Mouse (Mus musculus): ENCODE data around the gene Rfx1. TPM values are rescaled to one million over a fixed set of nuclear protein-coding genes. Genes with fewer than 3 reads are reported as not detected.

Rfx1 gene
- total RNA-seq, 2 experiments from 2014 or later = 28.7 to 33.3 TPM

- H3K27ac ChIP-seq = no peak overlapping the region
- DNase-seq (ENCODE audit: low spot score in 2 of 2) = no peak
- TF ChIP-seq CTCF (conservative IDR thresholded peaks at IDR 0.05) = no peak
- H3K4me3 ChIP-seq = no peak overlapping the region
Observed at GRCm38 (mm10) chr8:84079206-84079605, 12.6 kb downstream of the Rfx1 start.

DNA sequence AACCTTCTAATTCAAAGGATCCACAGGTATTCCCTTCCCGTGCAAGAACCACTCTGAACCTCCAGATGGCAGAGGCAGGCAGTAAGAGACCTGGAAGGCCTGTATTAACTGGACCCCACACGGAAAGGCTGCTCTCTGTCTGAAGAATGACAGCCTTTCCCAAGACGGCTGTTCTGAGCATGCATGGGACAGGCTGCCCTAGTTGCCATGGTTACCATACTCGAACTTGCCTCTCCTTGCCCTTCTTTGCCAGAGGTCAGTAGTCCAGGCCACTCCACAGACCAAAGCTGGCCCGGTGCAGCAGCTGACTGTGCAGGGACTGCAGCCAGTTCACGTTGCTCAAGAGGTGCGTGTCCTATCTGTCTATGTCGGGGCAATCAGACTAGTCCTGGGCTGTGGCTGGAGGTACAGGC is 17.2 kb downstream of the Rfx1 start:
- TF ChIP-seq CTCF (conservative IDR thresholded peaks at IDR 0.05) = peak; percentile 39
- no peak overlapping the region for H3K27ac ChIP-seq
- H3K4me3 ChIP-seq = no peak overlapping the region
- DNase-seq (ENCODE audit: low spot score in 2 of 2) = no peak

DNA sequence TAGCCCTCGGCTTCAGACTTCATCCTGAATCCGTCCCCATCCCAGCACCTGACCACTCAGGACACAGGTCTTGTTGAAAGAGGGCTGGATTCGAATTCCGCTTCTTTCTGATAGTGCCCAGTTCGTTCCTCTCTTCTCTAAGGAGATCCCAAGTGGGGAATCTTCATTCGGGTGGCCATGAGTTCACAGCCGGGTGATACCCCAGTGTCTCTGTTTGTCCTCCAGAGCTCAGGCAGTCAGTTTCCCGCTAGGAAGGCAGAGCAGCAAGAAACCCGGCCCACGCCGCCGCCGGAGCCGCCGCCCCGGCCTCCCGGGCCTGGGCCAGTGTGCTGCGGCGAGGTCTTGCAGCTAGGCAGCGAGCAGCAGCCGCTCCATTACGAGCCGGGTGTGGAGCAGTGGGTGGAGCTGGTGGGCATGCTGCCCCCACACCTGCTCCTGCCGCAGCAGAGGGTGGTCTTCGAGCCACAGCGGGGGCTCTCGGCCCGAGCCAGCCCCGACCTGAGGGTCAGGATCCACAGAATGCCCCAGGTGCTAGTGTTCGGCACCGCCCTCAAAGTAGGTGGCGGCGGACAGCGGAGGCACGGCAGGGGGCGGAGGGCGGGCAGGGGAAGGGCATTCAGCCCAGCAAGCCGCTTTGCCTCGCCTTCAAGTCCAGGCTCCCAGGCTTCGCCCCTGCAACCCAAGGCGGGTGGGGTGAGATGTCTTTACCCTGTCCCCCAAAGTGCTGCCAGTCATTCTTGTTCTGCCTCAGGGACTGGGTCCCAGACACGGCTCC is 17.9 kb downstream of the Rfx1 start:
- no peak for TF ChIP-seq CTCF (conservative IDR thresholded peaks at IDR 0.05)
- Histone ChIP-seq H3K4me3 (no peak overlapping the region), H3K27ac (no peak overlapping the region)
- no peak for DNase-seq (ENCODE audit: low spot score in 2 of 2)

DNA sequence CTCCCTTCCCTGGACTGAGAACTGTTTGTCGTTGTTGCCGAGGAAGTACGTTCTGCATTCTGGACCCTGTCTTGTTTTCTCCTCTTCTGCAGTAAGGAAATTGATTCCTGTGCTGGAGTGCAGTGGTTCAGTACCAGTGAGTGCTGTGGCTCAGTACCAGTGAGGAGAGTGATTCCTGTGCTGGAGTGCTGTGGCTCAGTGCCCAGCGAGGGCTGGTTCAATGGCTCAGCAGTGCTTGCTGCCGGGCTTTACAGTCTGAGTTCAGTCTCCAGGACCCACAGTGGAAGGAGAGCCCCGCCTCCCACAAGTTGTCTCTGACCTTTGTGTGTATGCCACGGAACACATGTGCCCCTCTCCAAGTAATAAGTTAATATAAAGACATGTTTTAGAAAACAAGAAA is 20.5 kb downstream of the Rfx1 start:
- no peak overlapping the region for H3K4me3 ChIP-seq
- H3K27ac ChIP-seq = no peak overlapping the region
- DNase-seq (ENCODE audit: low spot score in 2 of 2) = no peak
- no peak for TF ChIP-seq CTCF (conservative IDR thresholded peaks at IDR 0.05)

DNA sequence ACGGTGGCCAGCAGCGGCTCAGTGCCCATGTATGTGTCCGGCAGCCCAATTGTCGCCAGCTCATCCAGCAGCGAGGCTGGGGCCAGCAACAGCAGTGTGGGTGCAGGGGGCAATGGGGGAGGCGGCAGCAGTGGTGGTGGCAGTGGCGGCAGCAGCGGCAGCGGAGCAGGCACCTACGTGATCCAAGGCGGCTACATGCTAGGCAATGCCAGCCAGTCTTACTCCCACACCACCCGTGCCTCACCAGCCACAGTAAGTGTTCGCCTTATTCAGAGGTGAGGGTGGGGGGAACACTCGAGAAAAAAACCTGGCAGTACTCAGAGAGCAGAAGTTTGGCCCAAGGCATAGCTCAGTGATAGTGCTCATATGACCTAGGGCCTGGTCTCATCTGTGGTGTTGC is 21.2 kb downstream of the Rfx1 start:
- Histone ChIP-seq H3K27ac (no peak overlapping the region), H3K4me3 (no peak overlapping the region)
- no peak for TF ChIP-seq CTCF (conservative IDR thresholded peaks at IDR 0.05)
- no peak for DNase-seq (ENCODE audit: low spot score in 2 of 2)

DNA sequence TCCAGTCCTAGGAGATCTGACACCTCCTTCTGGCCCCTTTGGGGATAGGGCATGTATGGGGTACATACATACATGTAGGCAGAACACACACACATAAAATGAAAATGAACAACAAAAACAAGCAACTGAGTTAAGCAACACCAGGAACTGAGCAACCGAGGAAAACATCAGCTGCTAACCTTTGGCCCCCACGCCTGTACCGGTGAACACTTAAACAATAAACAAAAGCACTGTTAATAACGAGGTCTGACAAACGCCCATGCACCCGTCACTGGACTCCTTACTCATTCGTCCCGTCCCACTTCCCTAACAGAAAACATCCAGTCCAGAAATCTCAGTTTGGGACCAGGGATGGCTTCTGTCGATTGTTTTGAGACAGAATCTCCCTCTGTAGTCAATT is 22.6 kb downstream of the Rfx1 start:
- no peak for TF ChIP-seq CTCF (conservative IDR thresholded peaks at IDR 0.05)
- Histone ChIP-seq H3K27ac (no peak overlapping the region), H3K4me3 (no peak overlapping the region)
- DNase-seq (ENCODE audit: low spot score in 2 of 2) = no peak

DNA sequence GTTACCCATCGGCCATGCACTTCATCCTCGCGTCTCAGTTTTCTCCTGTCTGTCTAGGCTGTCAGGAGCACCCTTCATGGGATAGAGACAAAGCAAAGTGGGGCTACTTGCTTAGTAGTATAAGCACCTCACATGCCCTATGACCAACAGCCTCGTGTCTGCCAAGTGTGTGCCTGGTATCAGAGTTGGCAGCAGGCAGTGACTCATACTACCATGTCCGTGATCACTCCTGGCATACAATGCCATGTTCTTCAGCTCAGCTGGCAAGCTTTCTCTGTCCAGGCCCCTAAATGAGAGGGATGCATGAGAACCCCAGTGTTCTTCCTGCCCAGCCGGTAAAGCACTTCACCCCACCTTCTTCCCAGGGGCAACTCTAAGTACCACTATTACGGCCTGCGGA is 24.0 kb downstream of the Rfx1 start:
- TF ChIP-seq CTCF (conservative IDR thresholded peaks at IDR 0.05) = no peak
- H3K4me3 ChIP-seq = no peak overlapping the region
- no peak for DNase-seq (ENCODE audit: low spot score in 2 of 2)
- no peak overlapping the region for H3K27ac ChIP-seq

GRCm38 (mm10) chr8:84096061-84096460 is 29.4 kb downstream of the Rfx1 start:
- no peak for TF ChIP-seq CTCF (conservative IDR thresholded peaks at IDR 0.05)
- no peak overlapping the region for H3K4me3 ChIP-seq
- no peak overlapping the region for H3K27ac ChIP-seq
- no peak for DNase-seq (ENCODE audit: low spot score in 2 of 2)

DNA sequence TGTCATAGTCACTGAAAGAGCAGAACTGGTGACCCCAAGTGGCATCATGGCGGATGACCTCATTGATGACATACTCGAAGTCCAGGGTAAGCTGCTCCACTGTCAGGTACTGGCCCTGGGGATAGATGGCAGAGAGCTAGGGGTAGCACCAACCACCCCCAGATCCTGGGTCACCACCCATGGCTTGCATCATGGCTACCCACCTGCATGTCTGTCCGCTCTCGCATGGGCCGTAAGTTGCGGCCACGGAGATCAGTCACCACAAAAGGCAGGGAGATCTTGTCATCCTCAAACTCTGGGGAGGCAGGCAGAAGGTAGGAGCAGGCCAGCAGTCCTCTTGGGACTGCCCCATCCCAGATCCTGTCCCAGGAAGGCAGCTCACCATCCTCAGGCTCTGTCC is 31.7 kb downstream of the Rfx1 start:
- H3K27ac ChIP-seq = no peak overlapping the region
- TF ChIP-seq CTCF (conservative IDR thresholded peaks at IDR 0.05) = no peak
- no peak for DNase-seq (ENCODE audit: low spot score in 2 of 2)

DNA sequence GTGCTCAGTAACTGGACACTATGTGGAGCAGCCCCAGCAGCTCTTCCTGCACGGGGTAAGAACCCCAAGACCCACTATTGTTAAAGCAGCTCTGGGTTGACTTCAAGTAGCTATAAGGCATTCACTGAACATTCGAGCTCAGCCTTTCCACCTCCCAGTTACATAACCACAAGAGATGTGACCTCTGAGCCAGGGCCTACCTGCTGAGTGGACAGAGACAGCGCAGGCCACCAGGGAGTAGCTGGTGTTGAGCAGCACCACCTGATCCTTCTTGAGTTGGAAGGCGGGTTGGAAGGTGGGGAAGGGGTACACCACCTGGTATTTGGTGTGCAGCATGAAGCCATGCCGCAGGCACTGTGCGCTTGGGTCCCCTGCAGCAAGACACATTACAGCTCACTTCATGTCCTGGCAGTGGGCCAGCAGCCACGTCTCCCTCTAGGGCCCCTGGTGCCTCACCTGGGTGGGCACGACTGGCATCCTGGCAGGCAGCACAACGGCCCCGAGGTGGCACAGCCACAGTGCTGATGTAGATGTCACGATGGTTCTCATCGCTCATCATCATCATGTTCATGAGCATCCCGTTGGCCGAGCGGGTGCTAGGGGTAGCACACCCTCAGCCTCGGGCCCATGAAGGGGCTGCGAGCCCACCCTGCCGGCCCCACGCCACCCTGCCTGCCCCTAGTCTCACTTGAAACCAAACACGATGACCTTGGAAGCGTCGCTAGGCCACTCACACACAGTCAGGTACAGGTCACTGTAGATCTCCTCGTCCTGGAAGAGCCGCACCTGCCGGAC is 35.0 kb downstream of the Rfx1 start:
- Histone ChIP-seq H3K27ac (no peak overlapping the region), H3K4me3 (no peak overlapping the region)
- TF ChIP-seq CTCF (conservative IDR thresholded peaks at IDR 0.05) = no peak
- no peak for DNase-seq (ENCODE audit: low spot score in 2 of 2)

More for the DNA sequence above, 31.7 kb downstream of the Rfx1 start:
- H3K4me3 ChIP-seq = no peak overlapping the region

DNA sequence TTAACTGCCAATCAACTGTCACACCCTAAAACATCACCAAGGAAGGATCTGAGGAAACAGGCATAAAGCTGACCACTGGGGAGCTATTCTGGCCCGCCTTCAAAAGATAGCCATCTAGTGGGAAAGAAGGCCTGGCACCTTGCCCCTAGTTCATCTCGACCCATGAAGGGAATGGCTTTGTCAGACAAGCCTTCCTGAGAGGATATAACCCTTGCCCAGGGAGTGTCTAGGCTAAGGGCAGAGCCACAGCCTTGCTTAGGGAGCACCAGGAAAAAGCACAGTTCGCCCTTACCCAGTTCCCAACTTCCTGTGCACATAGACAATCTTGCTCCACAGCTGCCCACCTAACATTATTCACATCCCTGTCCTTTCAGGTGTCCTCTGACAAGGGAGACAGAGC is 37.0 kb downstream of the Rfx1 start:
- Histone ChIP-seq H3K27ac (peak overlapping the region; percentile 91), H3K4me3 (peak overlapping the region; percentile 62)
- no peak for TF ChIP-seq CTCF (conservative IDR thresholded peaks at IDR 0.05)
- DNase-seq (ENCODE audit: low spot score in 2 of 2) = no peak

DNA sequence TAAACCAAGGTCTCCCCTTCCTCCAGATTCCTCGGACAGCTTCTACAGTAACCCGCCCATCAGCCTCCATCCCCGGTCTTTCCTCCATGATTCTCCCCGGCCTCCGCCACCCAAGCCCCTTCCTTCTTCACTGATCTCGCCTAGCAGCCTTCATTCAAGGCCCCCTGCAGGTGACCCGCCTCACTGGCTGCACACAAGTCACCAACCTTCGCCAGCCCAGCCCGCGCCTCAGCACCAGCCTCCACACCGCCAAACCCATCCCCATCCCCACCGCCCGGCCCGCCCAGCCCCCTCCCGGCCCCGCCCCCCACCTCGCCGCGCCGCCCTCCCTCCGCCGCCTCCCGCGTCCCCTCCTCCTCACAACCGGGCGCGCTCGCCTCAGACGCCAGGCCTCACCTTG is 37.6 kb downstream of the Rfx1 start:
- peak in 1 of 2 experiments; percentile 44 for DNase-seq (ENCODE audit: low spot score in 2 of 2)

GRCm38 (mm10) chr8:84104697-84105609 is 38.3 kb downstream of the Rfx1 start, which contains the start of gene Dcaf15:
TSS of gene Dcaf15 (minus strand) at chr8:84104768.
- TF ChIP-seq CTCF (conservative IDR thresholded peaks at IDR 0.05) = no peak
- H3K27ac ChIP-seq = peak within 1 kb of the TSS; percentile 91
- peak; percentile 96 to 98 for DNase-seq (ENCODE audit: low spot score in 2 of 2)
- H3K4me3 ChIP-seq = peak within 1 kb of the TSS; percentile 62

More for the DNA sequence above, 37.6 kb downstream of the Rfx1 start:
- Histone ChIP-seq H3K27ac (peak overlapping the region; percentile 91), H3K4me3 (peak overlapping the region; percentile 62)
- peak; percentile 56 for TF ChIP-seq CTCF (conservative IDR thresholded peaks at IDR 0.05)

Data from layer of hippocampus, adult 2 months (tissue).